Mouse (Mus musculus) bone marrow, adult 2 months (tissue): ENCODE data around the gene Sp7.

ENCODE experiments used
- CTCF ChIP-seq: fragments of 200-500 bp; IDR thresholded peaks from 2 replicates; pipeline ENCODE4 v1.5.1; 2011; ENCODE audit warnings: low read length, control low read depth; ENCODE audit not compliant: control insufficient read depth, insufficient read depth
- POLR2A ChIP-seq: fragments of 200-500 bp; IDR thresholded peaks from 2 replicates; pipeline ENCODE4 v1.6.1; 2011; ENCODE audit warnings: low read depth, mild to moderate bottlenecking, control low read depth, low read length, borderline replicate concordance; ENCODE audit not compliant: control insufficient read depth

DNA sequence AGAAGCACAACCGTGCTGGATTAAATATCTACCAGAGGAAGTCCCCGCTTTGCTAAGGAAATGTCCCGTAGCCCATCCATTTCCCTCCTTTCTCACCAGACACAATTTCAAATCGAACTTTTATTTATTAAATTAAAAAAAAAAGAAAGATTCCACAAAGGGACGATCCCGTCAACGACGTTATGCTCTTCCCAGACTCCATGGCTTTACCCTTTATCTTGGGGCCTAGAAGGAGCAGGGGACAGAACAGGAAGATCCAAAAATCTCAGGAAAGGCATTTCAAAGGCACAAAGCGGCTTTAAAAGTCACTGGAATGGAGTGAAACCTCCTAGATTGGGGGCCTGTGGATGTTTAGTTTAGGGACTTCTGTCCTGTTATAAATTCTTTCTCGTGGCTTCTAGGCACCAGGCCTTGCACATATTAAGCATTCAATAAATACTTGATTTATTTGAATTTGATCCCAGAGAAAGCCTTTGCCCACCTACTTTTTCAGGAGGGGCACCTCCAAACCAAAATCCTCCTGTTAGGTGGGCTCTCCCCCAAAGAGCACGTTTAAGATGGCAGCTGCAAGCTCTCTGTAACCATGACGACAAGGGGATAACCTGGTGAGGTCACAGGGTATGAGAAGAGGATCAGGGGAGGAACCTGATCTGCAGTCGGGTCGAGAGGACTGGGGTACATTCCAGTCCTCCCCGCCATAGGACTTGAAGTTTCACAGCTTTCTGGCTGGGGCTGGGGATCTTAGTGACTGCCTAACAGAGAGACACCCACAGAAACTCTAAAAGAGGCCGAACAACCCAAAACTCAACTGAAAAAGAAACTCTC is 10.3 kb downstream of the Sp7 start:
- no peak for TF ChIP-seq POLR2A
- TF ChIP-seq CTCF: no peak
